Mouse (Mus musculus): ENCODE measurements around the gene 1110065P20Rik. TPM values are rescaled to one million over a fixed set of nuclear protein-coding genes. Genes with fewer than 3 reads are reported as not detected.
A peak's percentile ranks its signal among the peaks of the same experiment; 100 is the strongest.

The 1110065P20Rik gene
- polyA plus RNA-seq, 1 experiment from 2014 or later = 53.6 TPM

DNA sequence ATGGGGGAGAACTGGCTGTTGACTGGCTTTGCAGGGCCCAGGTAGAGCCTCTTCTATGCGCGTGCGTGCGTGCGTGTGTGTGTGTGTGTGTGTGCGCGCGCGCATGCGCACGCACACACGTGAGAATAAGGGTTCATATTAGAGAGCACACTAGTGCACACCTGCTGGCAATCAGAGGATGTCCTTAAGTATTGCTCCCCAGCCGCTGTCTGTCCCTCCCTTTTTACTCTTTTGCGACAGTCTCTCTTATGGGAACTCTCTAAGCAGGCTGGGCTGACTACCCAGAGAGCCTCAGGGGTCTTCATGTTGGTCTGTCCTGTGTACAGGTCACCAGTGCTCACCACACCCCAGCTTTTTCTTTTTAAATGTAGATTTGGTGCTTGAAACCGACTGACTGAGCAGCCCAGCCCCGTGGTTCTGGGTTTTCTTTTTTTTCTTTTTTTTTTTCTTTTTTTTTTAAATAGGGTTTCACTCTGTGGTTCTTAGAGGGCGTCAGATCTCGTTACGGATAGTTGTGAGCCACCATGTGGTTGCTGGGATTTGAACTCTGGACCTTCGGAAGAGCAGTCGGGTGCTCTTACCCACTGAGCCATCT is 25.5 kb downstream of the 1110065P20Rik start:
- H3K4me3 ChIP-seq (ENCODE audit: low read length) = no peak overlapping the region
- 97% methylated on average over 21 of the region's 21 CpGs for WGBS
- no peak for ATAC-seq (ENCODE audit: low FRiP score, low TSS enrichment)

GRCm38 (mm10) chr4:124824967-124825366 is 26.0 kb downstream of the 1110065P20Rik start:
- H3K4me2 ChIP-seq (replicated peaks; ENCODE audit: low read depth, low read length) = no peak overlapping the region
- H3K4me1 ChIP-seq (ENCODE audit: control insufficient read depth, insufficient read depth, low read length) = no peaks in the 10 kb centered on the region
- H3K9ac ChIP-seq (ENCODE audit: low read depth, low read length) = no peak overlapping the region
- WGBS = 89% methylated on average over 6 of the region's 6 CpGs
- H3K9me3 ChIP-seq (ENCODE audit: control insufficient read depth, low read length) = no peaks in the 10 kb centered on the region
- peaks cover 59% of the 10 kb centered on the region for H3K36me3 ChIP-seq (ENCODE audit: control insufficient read depth, insufficient read depth, low read length)
- no peak for ATAC-seq (ENCODE audit: low FRiP score, low TSS enrichment)
- H3K27ac ChIP-seq (ENCODE audit: low read depth, low read length) = no peak overlapping the region
- no peak overlapping the region for H3K4me3 ChIP-seq (ENCODE audit: low read length)
- H3K27me3 ChIP-seq (ENCODE audit: control insufficient read depth, insufficient read depth, low read length) = no peaks in the 10 kb centered on the region

More for the DNA sequence above, 25.5 kb downstream of the 1110065P20Rik start:
- Histone ChIP-seq H3K4me1 (ENCODE audit: control insufficient read depth, insufficient read depth, low read length) (no peaks in the 10 kb centered on the region), H3K9me3 (ENCODE audit: control insufficient read depth, low read length) (no peaks in the 10 kb centered on the region), H3K27me3 (ENCODE audit: control insufficient read depth, insufficient read depth, low read length) (no peaks in the 10 kb centered on the region), H3K9ac (ENCODE audit: low read depth, low read length) (no peak overlapping the region), H3K36me3 (ENCODE audit: control insufficient read depth, insufficient read depth, low read length) (peaks cover 59% of the 10 kb centered on the region), H3K27ac (ENCODE audit: low read depth, low read length) (no peak overlapping the region), H3K4me2 (replicated peaks; ENCODE audit: low read depth, low read length) (no peak overlapping the region)

GRCm38 (mm10) chr4:124818832-124819231 is 32.2 kb downstream of the 1110065P20Rik start:
- H3K36me3 ChIP-seq (ENCODE audit: control insufficient read depth, insufficient read depth, low read length) = peaks cover 27% of the 10 kb centered on the region
- H3K4me3 ChIP-seq (ENCODE audit: low read length) = no peak overlapping the region
- H3K27ac ChIP-seq (ENCODE audit: low read depth, low read length) = no peak overlapping the region
- H3K9me3 ChIP-seq (ENCODE audit: control insufficient read depth, low read length) = no peaks in the 10 kb centered on the region
- 91% methylated on average over 4 of the region's 4 CpGs for WGBS
- no peak overlapping the region for H3K4me2 ChIP-seq (replicated peaks; ENCODE audit: low read depth, low read length)
- H3K4me1 ChIP-seq (ENCODE audit: control insufficient read depth, insufficient read depth, low read length) = peaks cover 9% of the 10 kb centered on the region
- no peak for ATAC-seq (ENCODE audit: low FRiP score, low TSS enrichment)
- no peaks in the 10 kb centered on the region for H3K27me3 ChIP-seq (ENCODE audit: control insufficient read depth, insufficient read depth, low read length)
- H3K9ac ChIP-seq (ENCODE audit: low read depth, low read length) = no peak overlapping the region

DNA sequence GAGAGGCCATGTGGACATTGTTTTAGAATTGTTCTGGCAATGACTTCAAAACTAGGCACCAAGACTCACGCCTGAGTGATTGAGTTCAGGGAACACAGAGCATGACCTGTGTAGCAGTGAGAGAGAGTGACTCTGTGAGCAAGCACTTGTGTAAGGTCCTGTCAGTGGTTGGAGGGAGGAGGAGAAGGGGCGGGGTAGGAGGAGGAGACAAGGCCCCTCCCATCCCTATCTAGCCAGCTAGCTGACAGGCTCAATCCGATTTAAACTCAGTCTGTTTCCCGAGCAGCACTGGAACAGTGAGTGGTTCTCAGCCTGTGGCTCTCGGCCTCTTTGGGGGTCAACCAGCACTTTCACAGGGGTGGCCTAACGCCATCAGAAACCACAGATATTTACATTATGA is 33.2 kb downstream of the 1110065P20Rik start:
- H3K27ac ChIP-seq (ENCODE audit: low read depth, low read length) = no peak overlapping the region
- H3K36me3 ChIP-seq (ENCODE audit: control insufficient read depth, insufficient read depth, low read length) = peaks cover 23% of the 10 kb centered on the region
- H3K4me1 ChIP-seq (ENCODE audit: control insufficient read depth, insufficient read depth, low read length) = peaks cover 9% of the 10 kb centered on the region
- H3K9me3 ChIP-seq (ENCODE audit: control insufficient read depth, low read length) = no peaks in the 10 kb centered on the region
- 25% methylated on average over 6 of the region's 6 CpGs for WGBS
- no peak overlapping the region for H3K4me2 ChIP-seq (replicated peaks; ENCODE audit: low read depth, low read length)
- H3K9ac ChIP-seq (ENCODE audit: low read depth, low read length) = no peak overlapping the region
- H3K4me3 ChIP-seq (ENCODE audit: low read length) = no peak overlapping the region
- H3K27me3 ChIP-seq (ENCODE audit: control insufficient read depth, insufficient read depth, low read length) = no peaks in the 10 kb centered on the region
- ATAC-seq (ENCODE audit: low FRiP score, low TSS enrichment) = peak; percentile 83

DNA sequence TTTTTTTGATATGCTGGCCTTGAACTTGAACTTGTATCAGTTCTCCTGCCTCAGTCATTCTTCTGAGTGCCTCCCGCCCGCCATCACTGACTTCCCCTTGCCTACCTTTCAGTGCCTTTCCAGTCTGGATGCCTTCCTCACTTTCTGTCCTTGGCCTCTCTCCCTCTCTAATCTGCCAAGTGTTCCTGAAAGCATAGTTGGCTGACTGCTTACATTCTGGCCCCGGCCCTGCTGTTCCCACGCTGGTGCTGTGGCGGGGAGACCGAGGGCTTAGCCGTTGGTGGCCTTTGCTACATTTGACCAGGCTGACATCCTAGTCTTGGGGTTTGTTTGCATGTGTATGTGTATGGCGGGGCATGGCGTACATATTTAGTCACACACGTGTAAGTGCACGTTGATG is 35.1 kb downstream of the 1110065P20Rik start:
- 95% methylated on average over 11 of the region's 11 CpGs for WGBS
- peaks cover 9% of the 10 kb centered on the region for H3K4me1 ChIP-seq (ENCODE audit: control insufficient read depth, insufficient read depth, low read length)
- H3K9me3 ChIP-seq (ENCODE audit: control insufficient read depth, low read length) = no peaks in the 10 kb centered on the region
- H3K27ac ChIP-seq (ENCODE audit: low read depth, low read length) = no peak overlapping the region
- no peaks in the 10 kb centered on the region for H3K27me3 ChIP-seq (ENCODE audit: control insufficient read depth, insufficient read depth, low read length)
- H3K9ac ChIP-seq (ENCODE audit: low read depth, low read length) = no peak overlapping the region
- peaks cover 18% of the 10 kb centered on the region; the same call in 1 of the 2 replicates for H3K36me3 ChIP-seq (ENCODE audit: control insufficient read depth, insufficient read depth, low read length)
- H3K4me3 ChIP-seq (ENCODE audit: low read length) = no peak overlapping the region
- no peak for ATAC-seq (ENCODE audit: low FRiP score, low TSS enrichment)
- no peak overlapping the region for H3K4me2 ChIP-seq (replicated peaks; ENCODE audit: low read depth, low read length)

GRCm38 (mm10) chr4:124811347-124811975 is 39.5 kb downstream of the 1110065P20Rik start:
- Histone ChIP-seq H3K36me3 (ENCODE audit: control insufficient read depth, insufficient read depth, low read length) (peaks cover 20% of the 10 kb centered on the region; the same call in 1 of the 2 replicates), H3K9me3 (ENCODE audit: control insufficient read depth, low read length) (no peaks in the 10 kb centered on the region), H3K27me3 (ENCODE audit: control insufficient read depth, insufficient read depth, low read length) (no peaks in the 10 kb centered on the region), H3K9ac (ENCODE audit: low read depth, low read length) (no peak overlapping the region), H3K4me2 (replicated peaks; ENCODE audit: low read depth, low read length) (no peak overlapping the region), H3K4me1 (ENCODE audit: control insufficient read depth, insufficient read depth, low read length) (no peaks in the 10 kb centered on the region), H3K4me3 (ENCODE audit: low read length) (no peak overlapping the region), H3K27ac (ENCODE audit: low read depth, low read length) (no peak overlapping the region)
- WGBS = 76% methylated on average over 9 of the region's 9 CpGs
- no peak for ATAC-seq (ENCODE audit: low FRiP score, low TSS enrichment)

DNA sequence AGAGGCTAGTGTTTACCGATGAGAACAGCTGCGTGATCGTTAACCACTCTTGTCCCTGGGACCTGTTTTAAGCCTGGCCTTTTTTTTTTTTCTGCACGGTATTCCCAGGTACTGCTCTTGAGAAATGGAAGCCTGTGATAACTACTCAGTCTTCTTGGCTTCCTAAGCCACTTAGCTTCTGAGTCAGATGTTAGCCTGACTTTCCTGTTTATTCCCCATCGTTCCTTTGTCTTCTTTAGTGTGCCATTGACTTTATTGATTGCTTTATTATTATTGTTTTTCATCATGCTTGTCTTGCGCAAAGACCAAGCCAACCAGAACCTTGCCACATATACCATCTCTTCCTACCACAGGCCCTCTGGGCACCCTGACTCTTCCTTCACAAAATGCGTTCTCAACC is 40.9 kb downstream of the 1110065P20Rik start:
- Histone ChIP-seq H3K27ac (ENCODE audit: low read depth, low read length) (no peak overlapping the region), H3K36me3 (ENCODE audit: control insufficient read depth, insufficient read depth, low read length) (peaks cover 33% of the 10 kb centered on the region), H3K4me1 (ENCODE audit: control insufficient read depth, insufficient read depth, low read length) (no peaks in the 10 kb centered on the region), H3K9me3 (ENCODE audit: control insufficient read depth, low read length) (no peaks in the 10 kb centered on the region), H3K27me3 (ENCODE audit: control insufficient read depth, insufficient read depth, low read length) (no peaks in the 10 kb centered on the region), H3K9ac (ENCODE audit: low read depth, low read length) (no peak overlapping the region), H3K4me3 (ENCODE audit: low read length) (no peak overlapping the region), H3K4me2 (replicated peaks; ENCODE audit: low read depth, low read length) (no peak overlapping the region)
- no peak for ATAC-seq (ENCODE audit: low FRiP score, low TSS enrichment)
- 88% methylated on average over 7 of the region's 7 CpGs for WGBS

DNA sequence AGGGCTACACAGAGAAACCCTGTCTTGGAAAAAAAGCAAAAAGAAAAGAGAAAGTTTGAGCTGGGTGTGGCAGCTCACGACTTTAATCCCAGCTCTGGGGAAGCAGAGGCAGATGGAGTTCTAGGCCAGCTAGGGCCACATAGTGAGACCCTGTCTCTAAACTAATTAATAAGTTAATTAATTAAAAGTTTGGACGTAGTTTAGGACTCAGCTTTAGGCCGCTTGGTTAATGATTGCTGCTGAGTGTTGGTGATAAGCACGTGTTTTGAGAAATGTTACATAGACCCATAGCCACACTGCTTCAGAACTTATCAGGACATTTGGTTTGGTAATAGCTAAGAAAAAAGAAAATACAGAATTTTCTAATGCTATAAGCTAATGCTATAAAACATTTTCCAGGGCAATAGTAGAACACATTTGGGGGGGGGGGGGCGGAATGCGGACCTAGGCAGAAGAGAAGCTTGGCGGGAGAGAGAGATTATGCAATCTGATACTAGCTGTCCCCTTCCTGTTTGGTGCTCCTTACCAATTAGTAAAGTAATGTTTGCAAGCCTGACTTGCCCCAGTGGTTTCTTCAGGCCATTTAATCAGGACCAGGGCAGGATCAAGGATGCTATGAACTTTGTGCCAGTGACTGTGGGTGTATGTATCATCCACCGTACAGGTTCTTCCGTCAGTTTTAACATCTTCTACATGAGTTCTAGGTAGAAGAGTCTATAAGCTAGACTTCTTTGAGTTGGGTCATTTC is 41.7 kb downstream of the 1110065P20Rik start:
- H3K4me3 ChIP-seq (ENCODE audit: low read length) = no peak overlapping the region
- no peak overlapping the region for H3K4me2 ChIP-seq (replicated peaks; ENCODE audit: low read depth, low read length)
- H3K27me3 ChIP-seq (ENCODE audit: control insufficient read depth, insufficient read depth, low read length) = no peaks in the 10 kb centered on the region
- H3K9me3 ChIP-seq (ENCODE audit: control insufficient read depth, low read length) = no peaks in the 10 kb centered on the region
- no peak overlapping the region for H3K27ac ChIP-seq (ENCODE audit: low read depth, low read length)
- H3K36me3 ChIP-seq (ENCODE audit: control insufficient read depth, insufficient read depth, low read length) = peaks cover 39% of the 10 kb centered on the region
- WGBS = 82% methylated on average over 9 of the region's 9 CpGs
- no peak for ATAC-seq (ENCODE audit: low FRiP score, low TSS enrichment)
- H3K4me1 ChIP-seq (ENCODE audit: control insufficient read depth, insufficient read depth, low read length) = no peaks in the 10 kb centered on the region
- no peak overlapping the region for H3K9ac ChIP-seq (ENCODE audit: low read depth, low read length)

DNA sequence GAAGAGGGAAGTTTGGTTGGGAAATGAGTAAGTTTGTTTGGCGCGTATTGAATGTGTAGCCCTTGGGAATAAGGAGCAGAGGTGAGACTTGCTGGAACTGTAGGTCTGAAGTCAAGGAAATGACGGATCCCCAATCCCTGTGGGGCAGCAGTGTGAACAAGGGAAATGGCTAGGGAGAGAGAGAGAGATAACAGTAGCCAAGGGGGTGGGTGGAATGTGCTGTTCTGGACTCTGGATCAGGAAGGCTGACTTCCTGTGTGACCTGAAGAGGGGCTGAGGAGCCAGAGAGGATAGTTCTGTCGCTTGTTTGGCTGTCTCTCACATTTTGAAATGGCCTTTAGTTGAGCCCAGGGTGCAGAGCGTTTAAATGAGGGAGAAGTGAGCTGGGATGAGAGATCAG is 42.5 kb downstream of the 1110065P20Rik start:
- Histone ChIP-seq H3K4me3 (ENCODE audit: low read length) (no peak overlapping the region), H3K27me3 (ENCODE audit: control insufficient read depth, insufficient read depth, low read length) (no peaks in the 10 kb centered on the region), H3K9ac (ENCODE audit: low read depth, low read length) (no peak overlapping the region), H3K4me1 (ENCODE audit: control insufficient read depth, insufficient read depth, low read length) (peaks cover 3% of the 10 kb centered on the region; the same call in 1 of the 2 replicates), H3K4me2 (replicated peaks; ENCODE audit: low read depth, low read length) (no peak overlapping the region), H3K36me3 (ENCODE audit: control insufficient read depth, insufficient read depth, low read length) (peaks cover 39% of the 10 kb centered on the region), H3K9me3 (ENCODE audit: control insufficient read depth, low read length) (no peaks in the 10 kb centered on the region), H3K27ac (ENCODE audit: low read depth, low read length) (no peak overlapping the region)
- 85% methylated on average over 5 of the region's 5 CpGs for WGBS
- ATAC-seq (ENCODE audit: low FRiP score, low TSS enrichment) = no peak
